Mouse (Mus musculus): ENCODE results near the gene Hoxc8.

Hoxc8 gene

DNA sequence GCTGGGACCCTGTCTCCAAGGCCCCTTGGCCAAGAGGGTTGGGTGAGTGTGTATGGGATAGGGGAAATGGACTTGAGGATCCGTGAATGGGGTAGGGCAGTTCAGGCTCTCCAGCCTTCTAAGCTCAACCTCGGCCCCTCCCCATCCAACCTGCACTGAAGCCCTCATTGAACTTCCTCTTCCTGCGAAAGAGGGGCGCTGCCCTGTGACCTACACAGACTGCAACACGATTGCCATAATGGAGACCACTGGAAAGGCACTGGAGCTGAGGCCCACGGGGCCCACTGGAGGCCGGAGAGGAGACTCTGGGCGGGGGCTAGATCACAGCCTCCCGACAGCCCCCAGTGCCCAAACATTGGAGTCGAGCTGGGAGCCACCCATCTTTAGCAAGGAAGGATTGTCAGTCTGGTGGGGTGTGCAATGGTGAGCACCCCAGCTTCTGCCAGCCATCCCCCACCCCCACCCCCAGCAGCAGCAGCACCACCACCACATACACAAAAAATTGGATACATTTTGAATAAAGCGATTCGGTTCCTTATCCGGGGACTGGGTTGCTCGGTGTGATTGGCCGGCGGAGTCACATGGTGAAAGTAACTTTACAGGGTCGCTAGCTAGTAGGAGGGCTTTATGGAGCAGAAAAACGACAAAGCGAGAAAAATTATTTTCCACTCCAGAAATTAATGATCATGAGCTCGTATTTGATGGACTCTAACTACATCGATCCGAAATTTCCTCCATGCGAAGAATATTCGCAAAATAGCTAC lies 43.8 kb downstream of the Hoxc8 start:
- no peak for DNase-seq (ENCODE audit: low read depth, low spot score)

DNA sequence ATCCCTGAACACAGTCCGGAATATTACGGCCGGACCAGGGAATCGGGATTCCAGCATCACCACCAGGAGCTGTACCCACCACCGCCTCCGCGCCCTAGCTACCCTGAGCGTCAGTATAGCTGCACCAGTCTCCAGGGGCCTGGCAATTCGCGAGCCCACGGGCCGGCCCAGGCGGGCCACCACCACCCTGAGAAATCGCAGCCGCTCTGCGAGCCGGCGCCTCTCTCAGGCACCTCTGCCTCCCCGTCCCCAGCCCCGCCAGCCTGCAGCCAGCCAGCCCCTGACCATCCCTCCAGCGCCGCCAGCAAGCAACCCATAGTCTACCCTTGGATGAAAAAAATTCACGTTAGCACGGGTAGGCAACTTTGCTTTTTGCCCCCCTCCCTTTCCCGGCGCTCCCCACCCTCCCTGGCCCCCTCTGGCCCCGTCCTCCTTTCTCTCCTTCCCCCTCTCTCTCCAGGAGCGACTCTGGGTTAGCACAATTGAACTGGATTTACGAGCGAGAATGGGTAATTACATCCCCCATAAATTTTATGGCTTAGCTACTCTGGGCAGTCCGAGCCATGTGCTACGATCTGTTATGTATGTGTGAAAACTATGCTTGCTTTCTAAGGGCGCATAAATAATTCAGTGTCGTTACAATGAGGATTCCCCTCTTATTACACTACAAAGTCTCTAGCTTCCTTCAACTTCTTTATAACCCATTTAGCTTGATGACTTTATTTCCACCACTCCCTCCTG lies 44.6 kb downstream of the Hoxc8 start:
- no peak for DNase-seq (ENCODE audit: low read depth, low spot score)

DNA sequence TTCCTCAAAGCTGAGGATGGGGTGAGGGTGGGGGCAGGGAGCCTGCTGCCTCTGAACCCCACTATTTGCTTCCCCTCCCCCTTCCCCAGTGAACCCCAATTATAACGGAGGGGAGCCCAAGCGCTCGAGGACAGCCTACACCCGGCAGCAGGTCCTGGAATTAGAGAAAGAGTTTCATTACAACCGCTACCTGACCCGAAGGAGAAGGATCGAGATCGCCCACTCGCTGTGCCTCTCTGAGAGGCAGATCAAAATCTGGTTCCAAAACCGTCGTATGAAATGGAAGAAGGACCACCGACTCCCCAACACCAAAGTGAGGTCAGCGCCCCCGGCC lies 45.1 kb downstream of the Hoxc8 start:
- DNase-seq (ENCODE audit: low read depth, low spot score) = no peak

DNA sequence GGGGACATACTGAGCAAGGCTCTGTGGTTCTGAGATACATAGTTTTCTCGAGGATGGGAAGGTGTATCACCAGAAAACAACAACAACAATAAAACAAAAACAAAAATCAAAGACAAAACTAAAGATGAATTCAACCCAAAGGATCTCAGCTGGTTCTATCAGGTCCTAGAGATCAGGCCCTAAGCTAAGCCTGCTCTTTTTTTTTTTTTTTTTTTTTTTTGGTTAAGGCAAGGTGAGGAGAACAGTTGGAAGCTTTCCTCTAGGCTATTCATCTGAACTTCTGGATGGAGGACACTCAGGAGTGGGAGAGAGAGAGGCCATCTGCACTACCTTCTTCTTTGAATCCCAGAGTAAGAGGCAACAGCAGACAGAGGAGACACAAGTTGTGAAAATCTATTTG lies 47.2 kb downstream of the Hoxc8 start:
- no peak for DNase-seq (ENCODE audit: low read depth, low spot score)

DNA sequence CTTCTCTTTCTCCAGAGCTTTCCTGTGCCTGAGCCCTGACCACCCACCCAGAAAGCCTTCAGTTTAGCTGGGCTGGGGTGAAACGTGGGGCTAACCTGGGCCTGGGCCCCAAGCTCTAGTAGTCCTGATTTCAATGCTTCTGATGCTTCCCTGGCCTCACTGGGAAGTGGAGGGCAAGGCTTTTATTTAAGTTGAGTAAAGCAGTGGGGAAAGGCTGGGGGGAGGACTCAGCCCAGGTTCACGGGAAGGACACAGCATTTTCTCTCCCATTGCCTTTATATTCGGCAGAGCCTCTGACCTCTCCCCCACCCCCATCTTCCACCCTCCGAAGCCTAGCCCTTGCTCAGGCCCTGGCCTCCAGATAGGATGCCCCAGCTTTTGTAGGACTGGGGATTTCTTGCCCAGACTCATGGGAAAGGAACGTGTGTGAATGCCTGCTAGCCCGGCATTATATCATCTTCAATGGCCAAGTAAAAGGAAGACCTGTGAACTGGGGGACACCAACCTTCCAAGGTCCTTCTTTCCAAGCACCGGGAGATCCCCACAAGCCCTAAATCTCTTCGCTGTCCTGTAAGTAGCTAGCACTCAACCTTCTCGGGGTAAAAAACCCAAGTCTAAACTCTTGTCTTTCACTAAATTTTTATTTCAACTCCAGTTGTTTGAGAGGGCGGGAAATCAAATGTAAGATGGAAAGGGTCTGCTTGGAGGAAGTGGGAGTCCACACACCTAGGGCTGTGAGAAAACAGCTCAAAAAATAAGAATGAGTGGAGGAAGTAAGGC lies 48.5 kb downstream of the Hoxc8 start:
- DNase-seq (ENCODE audit: low read depth, low spot score) = no peak

DNA sequence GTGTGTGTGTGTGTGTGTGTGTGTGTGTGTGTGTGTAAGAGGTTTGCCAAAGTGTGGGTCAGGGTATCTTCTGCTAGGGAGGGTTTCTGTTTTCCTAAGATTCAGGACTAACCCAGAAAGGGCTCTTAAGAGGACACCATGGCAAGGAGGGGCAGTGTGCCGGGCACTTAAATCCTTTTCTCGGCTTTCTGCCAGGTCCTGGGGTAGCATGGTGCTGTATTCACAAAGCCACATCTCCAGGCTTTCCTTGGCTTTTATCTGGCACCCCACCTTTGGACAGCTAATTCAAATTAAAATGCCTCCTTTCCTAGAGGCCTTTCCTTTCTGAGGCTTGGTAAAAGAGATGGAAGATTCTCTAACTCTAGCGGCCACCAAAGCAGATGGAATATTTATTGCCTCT lies 49.2 kb downstream of the Hoxc8 start:
- DNase-seq (ENCODE audit: low read depth, low spot score) = no peak

DNA sequence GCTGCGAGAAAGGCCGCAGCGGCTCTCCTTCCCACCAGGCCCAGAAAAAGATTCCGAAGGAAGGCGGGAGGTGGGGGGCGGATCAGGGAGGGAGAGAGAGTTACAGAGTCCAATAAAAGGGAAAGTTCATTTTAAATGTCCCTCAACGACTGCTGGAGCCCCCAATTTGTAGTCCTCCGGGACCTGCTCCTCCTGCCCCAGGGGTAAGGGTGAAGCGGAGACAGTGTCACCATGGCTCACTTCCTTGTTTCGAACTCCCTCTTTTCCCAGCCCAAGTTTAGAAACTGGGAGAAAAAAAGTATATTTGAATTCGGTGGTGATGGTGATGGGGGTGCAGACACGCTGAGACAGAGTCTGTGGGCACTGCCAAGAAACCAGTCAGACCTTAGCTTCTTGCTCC lies 50.2 kb downstream of the Hoxc8 start:
- no peak for DNase-seq (ENCODE audit: low read depth, low spot score)

DNA sequence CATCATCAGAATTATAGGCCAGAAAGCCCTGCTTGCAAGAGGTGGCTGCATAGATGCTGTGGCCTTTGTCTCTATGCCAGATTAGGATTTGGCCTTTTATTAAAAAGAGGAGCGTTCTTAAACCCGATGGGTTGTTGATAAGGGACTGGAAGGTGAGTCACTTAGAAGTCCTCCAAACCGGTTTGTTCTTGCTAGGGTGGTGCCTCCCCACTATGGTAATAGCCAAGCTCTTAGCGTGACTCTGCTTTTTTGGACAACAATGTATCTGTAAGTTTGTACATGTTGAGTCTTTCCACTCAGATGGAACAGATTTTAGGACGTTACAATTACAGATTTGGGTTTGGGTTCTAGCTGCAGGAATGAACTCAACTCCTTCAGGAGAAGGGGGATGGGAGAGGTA lies 51.2 kb downstream of the Hoxc8 start:
- DNase-seq (ENCODE audit: low read depth, low spot score) = no peak

DNA sequence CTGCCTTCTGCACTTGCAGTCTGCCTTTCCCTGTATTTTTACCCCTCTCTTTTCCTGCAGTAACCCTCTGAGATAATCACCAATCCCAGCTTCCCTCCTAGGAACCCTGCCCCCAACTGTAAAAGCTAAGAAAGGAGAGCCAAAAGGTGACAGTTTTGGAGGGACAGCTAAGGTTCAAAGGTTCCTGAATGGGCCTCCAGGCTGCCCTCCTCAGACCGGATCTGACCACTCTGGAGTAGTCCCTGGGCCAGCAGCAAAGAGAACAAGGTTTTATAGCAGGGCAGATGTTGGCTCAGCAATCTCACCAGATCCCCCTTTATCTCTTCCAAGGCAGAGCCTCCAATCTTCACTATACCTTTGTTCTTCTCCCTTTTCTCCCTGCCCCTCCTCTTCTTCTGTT lies 51.8 kb downstream of the Hoxc8 start:
- no peak for DNase-seq (ENCODE audit: low read depth, low spot score)

All from skeletal muscle tissue, adult 2 months (tissue).